Mouse (Mus musculus) frontal cortex, adult 2 months (tissue): ENCODE data around the gene Cdh13. TPM values are rescaled to one million over a fixed set of nuclear protein-coding genes. Genes with fewer than 3 reads are reported as not detected.

Experiments used
- DNase-seq, 2 experiments: peaks; one replicate each; pipeline ENCODE4 v3.0.0; 2022; ENCODE audit warnings: low spot score in 1 of 2; ENCODE audit errors: extremely low spot score in 1 of 2
- polyA plus RNA-seq: library from polyadenylated mRNA; depleted of rRNA; stranded (reverse); fragments of >200 nt; gene quantifications from 2 replicates; pipeline ENCODE4 v1.2.3, GENCODE M21; 2012

Gene Cdh13
- polyA plus RNA-seq, 1 experiment = 44.9 TPM

DNA sequence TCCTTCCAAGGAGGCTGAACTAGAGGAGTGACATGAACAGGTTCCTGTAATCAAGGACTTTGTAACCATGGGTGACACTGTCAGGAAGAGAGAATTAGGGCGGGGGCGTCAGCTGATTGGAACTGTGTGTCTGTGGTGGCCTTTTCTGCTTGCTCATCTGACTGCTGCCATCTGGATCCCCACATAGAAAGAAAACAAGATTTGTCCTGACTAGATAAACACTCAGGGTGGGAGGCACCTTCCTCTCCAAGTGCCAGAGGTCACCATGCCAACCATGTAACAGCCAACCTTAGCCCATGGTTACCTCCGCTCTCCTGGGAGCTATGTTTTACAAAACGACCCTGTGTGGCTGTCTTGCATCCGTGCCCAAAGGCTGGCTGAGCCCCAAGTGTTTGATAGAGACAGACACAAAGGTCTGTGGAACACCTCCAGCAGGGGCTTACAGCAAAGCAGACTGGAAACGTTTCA is 873.0 kb downstream of the Cdh13 start:
- DNase-seq = no peak

GRCm38 (mm10) chr8:119158628-119159027 is 875.1 kb downstream of the Cdh13 start:
- peak; percentile 13 to 59 for DNase-seq

GRCm38 (mm10) chr8:119159794-119160193 is 876.3 kb downstream of the Cdh13 start:
- DNase-seq = no peak

DNA sequence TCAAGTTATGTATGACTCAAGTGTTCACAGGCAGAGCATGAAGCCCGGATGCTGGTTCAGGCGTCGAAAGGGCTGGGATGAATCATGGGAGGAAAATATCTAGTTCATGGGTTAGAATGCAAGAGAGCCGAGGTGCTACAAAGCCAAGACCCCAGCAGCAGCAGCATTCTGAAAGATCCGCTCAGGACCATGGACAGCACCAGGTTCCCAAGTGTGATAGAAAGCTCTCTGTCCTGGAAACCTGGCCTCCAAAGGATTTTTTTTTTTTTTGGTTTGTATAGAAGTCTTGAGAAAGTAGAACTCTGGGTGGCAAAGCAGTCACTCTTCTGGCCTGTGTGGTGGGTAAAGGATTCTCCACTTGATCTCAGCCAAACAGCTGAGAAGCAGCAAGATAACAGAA is 880.5 kb downstream of the Cdh13 start:
- DNase-seq = no peak

- DNase-seq = no peak
These were observed 893.8 kb downstream of the Cdh13 start for GRCm38 (mm10) chr8:119177226-119177935.

DNA sequence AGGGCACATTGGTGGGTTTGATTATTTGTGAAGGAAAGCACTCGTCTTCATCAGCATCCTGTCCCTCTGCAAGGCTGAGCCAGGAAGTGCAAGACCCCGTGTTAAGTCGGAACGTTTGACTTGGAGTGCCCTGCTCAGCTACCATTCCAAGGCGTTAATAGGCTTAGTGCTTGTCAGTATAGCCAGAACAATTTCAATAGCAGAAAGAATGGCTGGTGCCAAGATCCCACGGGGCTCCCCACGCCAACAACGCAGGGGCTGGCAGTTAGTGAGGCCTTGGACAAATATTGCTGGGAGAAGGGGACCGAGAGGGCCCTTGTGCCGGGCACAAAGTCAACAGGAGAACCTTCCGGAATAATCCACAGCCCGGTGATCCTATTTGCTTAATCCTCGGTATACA is 897.1 kb downstream of the Cdh13 start:
- no peak for DNase-seq

DNA sequence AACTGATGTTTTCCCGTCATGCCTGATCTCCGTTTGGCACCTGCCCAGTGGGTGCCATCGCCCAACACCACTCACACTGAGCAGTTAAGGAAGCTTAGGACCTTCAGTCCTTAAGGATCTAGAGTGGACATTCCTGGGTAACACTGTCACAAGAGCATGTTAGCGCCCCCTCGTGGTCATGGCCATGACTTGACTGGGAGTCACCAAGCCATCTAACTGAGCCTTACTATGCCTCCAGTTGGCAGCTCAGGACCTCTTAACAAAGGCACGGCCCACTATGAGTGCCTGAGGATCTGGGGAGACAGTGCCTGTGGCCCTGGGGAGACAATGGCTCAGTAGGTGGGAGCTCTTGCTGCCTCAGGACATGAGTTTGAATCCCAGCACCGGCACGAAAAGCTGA is 912.2 kb downstream of the Cdh13 start:
- no peak for DNase-seq

DNA sequence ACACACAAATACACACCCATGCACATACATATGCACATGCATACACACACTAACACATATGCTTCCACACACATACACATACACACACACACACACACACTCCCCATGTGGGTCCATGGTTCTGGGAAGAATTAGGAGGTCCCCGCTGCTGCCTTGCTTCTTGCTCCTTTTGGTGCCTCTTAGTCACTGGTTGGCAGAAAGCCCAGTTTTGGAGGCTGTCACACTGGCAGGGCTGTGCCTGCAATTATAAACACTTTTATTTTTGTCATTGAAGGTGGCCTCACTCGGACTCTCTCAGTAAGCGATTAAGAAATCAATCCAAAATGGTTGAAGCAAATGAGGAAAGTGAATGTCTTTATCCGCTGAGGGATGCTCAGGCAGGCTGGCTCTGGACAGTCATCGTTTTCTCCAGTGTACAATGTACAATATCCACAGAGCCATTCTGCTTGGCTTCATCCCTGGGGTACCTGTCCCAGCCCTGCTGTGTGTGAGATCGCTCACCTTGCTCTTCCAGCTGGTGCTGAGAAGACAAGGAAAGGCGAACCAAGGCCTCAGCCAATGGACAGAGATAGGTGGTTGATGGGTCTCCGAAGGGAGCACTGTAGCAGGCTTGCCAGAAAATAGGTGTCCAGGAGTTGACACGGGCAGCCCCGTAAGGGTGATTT is 913.1 kb downstream of the Cdh13 start:
- DNase-seq = peak; percentile 72 to 85

GRCm38 (mm10) chr8:119208567-119208966 is 925.0 kb downstream of the Cdh13 start:
- DNase-seq = peak in 1 of 2 experiments; percentile 30

- peak in 1 of 2 experiments; percentile 76 for DNase-seq
These were observed 941.0 kb downstream of the Cdh13 start for GRCm38 (mm10) chr8:119224547-119224946.

DNA sequence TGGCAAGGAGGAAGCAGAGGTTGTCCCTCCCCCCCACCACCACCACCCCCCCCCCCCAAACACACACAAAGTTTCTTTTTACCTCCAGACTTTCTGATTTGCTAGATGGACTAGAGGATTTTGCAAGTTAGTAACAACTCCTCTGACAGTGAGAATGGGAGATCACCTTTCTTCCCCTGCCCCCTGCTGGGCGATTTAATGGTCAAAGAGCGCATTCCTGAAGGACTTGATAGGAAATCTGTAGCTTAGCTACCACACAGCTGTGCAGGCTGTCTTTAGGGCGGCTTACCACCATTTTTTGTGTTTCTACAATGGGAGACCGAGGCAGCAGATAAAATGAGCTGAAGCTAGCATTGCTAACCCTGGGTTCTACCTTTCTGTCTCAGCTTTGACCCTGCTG is 961.6 kb downstream of the Cdh13 start:
- DNase-seq = no peak

- DNase-seq = no peak
These were observed 962.1 kb downstream of the Cdh13 start for GRCm38 (mm10) chr8:119245641-119246040.

DNA sequence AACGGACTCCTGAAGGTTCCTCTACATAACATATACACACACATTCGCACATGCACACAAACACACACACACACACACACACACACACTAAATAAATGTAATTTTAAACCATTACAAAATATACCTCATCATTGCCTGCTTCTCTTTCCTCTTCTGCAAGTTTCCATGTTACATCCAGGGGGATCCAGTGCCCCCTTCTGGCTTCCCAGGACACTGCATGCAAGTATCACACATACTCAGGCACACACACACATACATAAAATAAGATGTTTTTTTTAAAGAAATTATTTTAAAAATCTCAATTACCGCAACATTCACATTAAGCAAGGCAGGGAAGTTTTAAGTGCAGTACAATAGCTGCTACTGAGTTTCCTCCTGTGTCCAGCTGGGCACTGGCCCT is 970.8 kb downstream of the Cdh13 start:
- DNase-seq = no peak

DNA sequence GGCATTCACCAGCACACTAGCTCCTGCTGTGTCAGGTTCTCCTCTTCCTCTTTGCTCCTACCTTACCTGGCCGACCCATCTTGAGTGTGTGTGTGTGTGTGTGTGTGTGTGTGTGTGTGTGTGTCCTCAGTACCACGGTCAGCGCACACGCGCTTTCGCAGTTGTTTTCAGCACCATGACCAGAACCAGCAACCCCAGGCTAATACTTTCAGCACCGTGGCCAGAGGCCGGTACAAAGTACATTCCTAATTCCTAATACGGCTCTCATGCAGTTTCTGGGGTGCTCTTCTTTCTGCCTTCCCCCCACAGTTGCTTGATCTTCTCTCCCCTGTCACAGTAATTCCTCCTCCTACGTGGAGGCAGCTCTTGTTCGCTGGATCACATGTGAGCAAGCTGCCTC is 975.1 kb downstream of the Cdh13 start:
- DNase-seq = no peak

DNA sequence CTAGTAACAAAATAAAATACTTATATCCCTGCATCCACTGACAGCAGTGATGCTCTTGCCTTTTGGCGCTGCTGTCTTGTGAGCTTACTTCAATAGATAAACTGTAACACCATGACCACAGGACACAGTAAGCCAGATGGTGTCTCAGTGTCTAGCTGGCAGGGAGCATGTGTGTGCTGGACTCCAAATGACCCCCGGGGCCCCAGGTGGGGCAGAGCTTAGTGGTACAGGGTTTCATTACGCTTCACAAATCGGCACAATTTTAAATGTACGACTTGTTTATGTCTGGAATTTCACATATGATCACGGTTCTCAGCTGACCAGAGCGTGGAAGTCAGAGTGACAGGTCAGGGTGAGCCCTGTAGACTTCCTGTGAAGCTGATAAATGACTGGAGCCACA is 980.2 kb downstream of the Cdh13 start:
- no peak for DNase-seq

- no peak for DNase-seq
These were observed 982.8 kb downstream of the Cdh13 start for GRCm38 (mm10) chr8:119266304-119266703.

GRCm38 (mm10) chr8:119269576-119269975 is 986.0 kb downstream of the Cdh13 start:
- DNase-seq = no peak

DNA sequence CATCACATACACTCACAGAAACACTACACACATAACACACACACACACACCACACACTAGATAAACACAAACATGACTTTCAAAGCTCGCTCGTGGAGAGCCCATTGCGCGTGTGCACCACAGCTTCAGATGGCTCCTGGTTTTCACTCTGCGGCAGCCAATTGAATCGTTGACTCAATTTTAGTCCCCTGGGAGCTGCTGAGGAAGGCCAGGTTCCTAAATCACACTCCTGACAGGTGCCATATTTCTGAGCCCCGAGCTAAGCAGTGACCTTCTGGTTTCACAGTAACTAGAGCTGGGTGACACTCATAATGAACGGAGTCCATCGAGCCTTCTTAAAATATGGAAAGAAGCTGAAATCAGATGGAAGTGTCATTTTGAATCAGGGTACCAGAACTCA is 986.8 kb downstream of the Cdh13 start:
- no peak for DNase-seq

GRCm38 (mm10) chr8:119272891-119273290 is 989.4 kb downstream of the Cdh13 start:
- no peak for DNase-seq

- DNase-seq = no peak
These were observed 991.9 kb downstream of the Cdh13 start for GRCm38 (mm10) chr8:119275442-119275841.

DNA sequence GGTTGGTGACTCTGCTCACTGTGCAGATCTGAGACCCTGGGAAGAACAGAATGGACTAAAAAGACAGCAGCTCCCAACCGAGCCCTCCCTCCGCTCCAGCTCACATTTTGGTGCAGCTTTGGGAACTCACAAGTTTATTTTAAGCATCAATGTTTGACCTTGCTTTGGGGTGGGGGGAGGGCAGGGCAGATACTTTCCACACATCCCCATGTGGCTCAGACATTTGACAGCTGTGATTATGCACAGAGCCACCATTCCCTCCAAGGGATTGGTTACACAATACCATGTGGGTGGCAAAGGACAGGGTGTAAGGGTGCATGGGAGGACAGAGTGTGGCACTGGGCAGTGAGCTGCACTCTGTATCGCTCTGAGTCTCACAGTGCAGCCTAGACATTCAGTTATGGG is 993.5 kb downstream of the Cdh13 start:
- DNase-seq = no peak

DNA sequence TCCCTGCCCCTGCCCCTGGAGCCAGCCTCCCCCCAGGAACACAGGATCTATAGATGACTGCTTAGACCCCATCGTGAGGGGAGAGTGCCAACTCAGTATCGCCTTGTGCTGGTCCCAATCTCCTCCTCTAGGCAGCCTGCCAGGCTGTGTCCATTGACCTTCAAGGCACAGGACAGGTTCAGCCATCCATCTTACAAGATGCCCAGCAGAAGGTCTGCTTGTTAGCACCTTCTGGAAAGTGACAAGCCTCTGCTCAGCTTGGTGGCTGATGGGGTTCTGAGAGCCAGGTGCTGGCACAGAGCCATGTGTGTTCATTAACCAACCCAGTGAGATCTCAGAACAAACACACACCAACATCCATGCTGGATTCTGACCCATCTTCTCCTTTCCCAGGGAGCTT is 998.2 kb downstream of the Cdh13 start:
- no peak for DNase-seq
